Mouse (Mus musculus) hindbrain, embryonic 15.5 days (tissue): ENCODE results near the gene Gipc2. TPM values are rescaled to one million over a fixed set of nuclear protein-coding genes. Genes with fewer than 3 reads are reported as not detected.

ENCODE experiments used
- ATAC-seq: fragments of 200-750 bp; cut with Nextera tagmentation; 2 replicates; pipeline ENCODE4 v1.8.0; 2017; ENCODE audit warnings: low read depth, moderate number of reproducible peaks, moderate TSS enrichment; ENCODE audit not compliant: low FRiP score
- H3K27ac ChIP-seq: fragments of 300-500 bp; sonication (generic); replicated peaks from 2 replicates; pipeline ENCODE4 v1.5.1; 2015; ENCODE audit warnings: mild to moderate bottlenecking, inconsistent platforms
- H3K27me3 ChIP-seq: fragments of 300-500 bp; sonication (generic); 2 replicates; pipeline ENCODE4 v1.6.1; 2015; ENCODE audit warnings: control low read depth, inconsistent platforms
- H3K36me3 ChIP-seq: fragments of 300-500 bp; sonication (generic); 2 replicates; pipeline ENCODE4 v1.6.1; 2015; ENCODE audit warnings: control low read depth, inconsistent platforms
- H3K4me1 ChIP-seq: fragments of 300-500 bp; sonication (generic); replicated peaks from 2 replicates; pipeline ENCODE4 v1.6.1; 2015; ENCODE audit warnings: control low read depth, inconsistent platforms
- H3K4me2 ChIP-seq: fragments of 300-500 bp; sonication (generic); 2 replicates; pipeline ENCODE4 v1.6.1; 2015; ENCODE audit warnings: moderate library complexity, mild to moderate bottlenecking, inconsistent platforms
- H3K4me3 ChIP-seq: fragments of 300-500 bp; sonication (generic); 2 replicates; pipeline ENCODE4 v1.5.1; 2015; ENCODE audit warnings: mild to moderate bottlenecking, inconsistent platforms
- H3K9ac ChIP-seq: fragments of 300-500 bp; sonication (generic); 2 replicates; pipeline ENCODE4 v1.6.1; 2015; ENCODE audit warnings: inconsistent platforms
- H3K9me3 ChIP-seq: fragments of 300-500 bp; sonication (generic); 2 replicates; pipeline ENCODE4 v1.6.1; 2016; ENCODE audit warnings: control low read depth, inconsistent platforms
- WGBS: fragments of 180-500 bp; shearing (Covaris S2); methylation state at CpG from one replicate; pipeline ENCODE4 v1.1.7; 2015; 5-methylcytosine and 5-hydroxymethylcytosine counted together
- polyA plus RNA-seq: library from polyadenylated mRNA; unstranded; fragments of >200 nt; fragmentation: Nextera tagmentation; extraction: Ambion mirVana; gene quantifications from 2 replicates; pipeline ENCODE4 v1.2.1, GENCODE M21; 2015

Gipc2 gene
- polyA plus RNA-seq, result 13.5 and 13.7 TPM in 2 replicates

DNA sequence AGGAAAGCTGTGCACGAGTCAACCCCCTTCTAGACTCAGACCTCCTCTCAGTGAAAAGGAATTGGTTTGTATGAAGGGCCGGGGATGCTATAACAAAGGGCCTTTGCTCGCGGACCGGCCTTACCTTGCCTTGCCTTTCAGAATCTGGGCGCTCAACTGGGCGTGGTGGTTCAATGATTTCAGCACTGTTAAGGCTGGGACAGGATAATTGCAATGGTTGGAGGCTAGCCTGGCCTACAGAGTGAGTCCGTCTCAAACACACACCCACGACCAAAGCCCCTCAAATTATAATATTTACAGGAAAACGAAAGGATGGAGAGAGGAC, at the start of gene Gipc2:
TSS of gene Gipc2 (minus strand) at position 132 of the 325 bp plus-strand sequence.
- Histone ChIP-seq H3K9me3 (no peaks in the 10 kb centered on the region), H3K9ac (peak within 1 kb of the TSS; percentile 57), H3K27me3 (no peaks in the 10 kb centered on the region), H3K4me1 (peaks cover 21% of the 10 kb centered on the region), H3K36me3 (no peaks in the 10 kb centered on the region), H3K4me2 (peak within 1 kb of the TSS; percentile 73), H3K27ac (peak within 1 kb of the TSS; percentile 81), H3K4me3 (peak within 1 kb of the TSS; percentile 57)
- ATAC-seq, result peak; percentile 55; the same call in 1 of the 2 replicates
- WGBS, result 4% methylated on average over 10 of the region's 10 CpGs

DNA sequence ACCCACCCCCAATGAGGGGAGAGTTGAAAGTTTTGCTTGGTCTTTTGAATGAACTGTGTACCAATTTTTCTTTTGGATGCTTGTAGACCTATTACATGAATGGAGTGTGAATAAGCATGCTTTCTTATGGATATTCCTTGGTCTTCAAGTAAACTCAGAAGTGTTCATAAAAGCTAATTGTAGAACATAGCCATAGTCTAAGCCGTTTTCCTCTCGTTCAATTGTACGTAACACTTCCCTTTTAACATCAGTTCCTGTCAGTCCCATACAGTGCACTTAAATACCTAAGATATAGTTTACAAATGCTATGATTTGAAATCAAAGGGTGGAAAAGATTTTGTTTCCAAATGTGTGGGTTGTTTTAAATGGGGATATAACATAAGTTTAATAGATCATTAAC, 47.4 kb upstream of the Gipc2 start:
- H3K9me3 ChIP-seq, result no peaks in the 10 kb centered on the region
- H3K27me3 ChIP-seq, result no peaks in the 10 kb centered on the region
- 44% methylated on average over 3 of the region's 3 CpGs for WGBS
- no peak overlapping the region for H3K9ac ChIP-seq
- H3K4me2 ChIP-seq, result peak overlapping the region; percentile 79
- no peak for ATAC-seq
- peak overlapping the region; percentile 99 for H3K4me3 ChIP-seq
- H3K27ac ChIP-seq, result no peak overlapping the region
- peaks cover 34% of the 10 kb centered on the region for H3K4me1 ChIP-seq
- H3K36me3 ChIP-seq, result peaks cover 30% of the 10 kb centered on the region

DNA sequence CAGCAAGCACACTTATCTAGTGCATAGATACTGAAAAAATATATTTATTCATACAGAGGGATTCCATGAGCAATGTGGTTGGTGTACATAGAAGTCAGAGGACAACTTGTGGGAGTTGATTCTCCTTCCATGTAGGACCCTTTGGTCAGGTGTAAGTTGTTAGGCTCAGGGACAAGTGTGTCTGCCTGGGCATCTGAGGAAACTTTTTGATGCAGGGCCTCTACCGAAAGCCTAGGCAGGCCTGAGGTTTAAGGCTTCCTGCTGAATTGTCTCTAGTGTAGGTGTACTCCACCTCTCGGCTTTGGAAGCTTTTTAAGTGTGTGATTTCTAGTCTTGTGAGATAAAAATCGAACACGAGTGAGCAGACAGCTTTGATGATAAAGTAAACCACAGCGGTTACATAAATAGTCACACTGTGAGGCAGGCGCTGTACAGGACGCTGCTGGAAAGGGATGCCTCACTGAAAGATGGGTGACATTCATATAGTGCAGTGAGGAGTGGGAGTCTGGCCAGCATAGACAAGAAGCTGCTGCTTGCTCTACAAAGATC, 45.8 kb upstream of the Gipc2 start:
- peaks cover 14% of the 10 kb centered on the region for H3K36me3 ChIP-seq
- H3K27ac ChIP-seq, result peak overlapping the region; percentile 100
- 35% methylated on average over 7 of the region's 7 CpGs for WGBS
- no peaks in the 10 kb centered on the region for H3K27me3 ChIP-seq
- H3K4me2 ChIP-seq, result peak overlapping the region; percentile 79
- no peaks in the 10 kb centered on the region for H3K9me3 ChIP-seq
- H3K9ac ChIP-seq, result peak overlapping the region; percentile 100
- peak overlapping the region; percentile 99 for H3K4me3 ChIP-seq
- no peak for ATAC-seq
- H3K4me1 ChIP-seq, result peaks cover 35% of the 10 kb centered on the region

DNA sequence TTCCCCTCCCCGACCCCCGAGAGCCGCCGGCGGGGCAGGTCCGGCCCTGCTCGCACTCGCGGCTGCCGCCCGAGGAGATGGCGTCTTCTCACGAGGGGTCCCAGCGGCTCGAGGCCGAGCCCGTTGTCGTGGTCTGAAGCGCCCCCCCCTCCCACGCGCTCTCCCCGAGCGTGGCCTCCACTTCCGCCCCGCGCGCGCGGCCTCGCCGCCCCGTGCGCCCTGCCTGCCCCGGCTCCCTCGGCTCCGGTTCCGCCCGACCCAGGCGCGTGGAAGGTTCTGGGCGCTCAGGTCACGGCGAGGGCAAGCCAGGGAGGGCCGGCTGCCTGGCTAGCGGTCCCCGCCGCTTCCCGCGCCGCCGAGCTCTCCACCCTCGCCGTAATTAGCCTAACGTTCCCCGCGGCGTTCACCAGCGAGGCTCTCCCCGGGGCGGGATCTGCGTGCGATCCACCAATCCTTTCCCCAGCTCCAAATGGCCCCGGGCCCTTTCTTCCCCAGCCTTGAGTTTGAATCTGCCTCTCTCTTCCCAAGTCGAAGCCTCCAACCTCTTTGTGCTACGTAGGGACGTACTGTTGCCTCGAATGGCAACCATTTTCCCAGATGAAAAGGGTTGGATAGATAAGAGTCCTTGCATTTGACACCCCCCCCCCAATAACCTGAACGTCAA, 44.8 kb upstream of the Gipc2 start:
- ATAC-seq, result peak; percentile 65
- H3K27ac ChIP-seq, result peak overlapping the region; percentile 100
- peak overlapping the region; percentile 99 for H3K4me3 ChIP-seq
- peaks cover 35% of the 10 kb centered on the region for H3K4me1 ChIP-seq
- peak overlapping the region; percentile 79 for H3K4me2 ChIP-seq
- H3K27me3 ChIP-seq, result no peaks in the 10 kb centered on the region
- H3K36me3 ChIP-seq, result peaks cover 5% of the 10 kb centered on the region; the same call in 1 of the 2 replicates
- H3K9ac ChIP-seq, result peak overlapping the region; percentile 100
- under 1% methylated on average over 47 of the region's 68 CpGs for WGBS
- H3K9me3 ChIP-seq, result no peaks in the 10 kb centered on the region

DNA sequence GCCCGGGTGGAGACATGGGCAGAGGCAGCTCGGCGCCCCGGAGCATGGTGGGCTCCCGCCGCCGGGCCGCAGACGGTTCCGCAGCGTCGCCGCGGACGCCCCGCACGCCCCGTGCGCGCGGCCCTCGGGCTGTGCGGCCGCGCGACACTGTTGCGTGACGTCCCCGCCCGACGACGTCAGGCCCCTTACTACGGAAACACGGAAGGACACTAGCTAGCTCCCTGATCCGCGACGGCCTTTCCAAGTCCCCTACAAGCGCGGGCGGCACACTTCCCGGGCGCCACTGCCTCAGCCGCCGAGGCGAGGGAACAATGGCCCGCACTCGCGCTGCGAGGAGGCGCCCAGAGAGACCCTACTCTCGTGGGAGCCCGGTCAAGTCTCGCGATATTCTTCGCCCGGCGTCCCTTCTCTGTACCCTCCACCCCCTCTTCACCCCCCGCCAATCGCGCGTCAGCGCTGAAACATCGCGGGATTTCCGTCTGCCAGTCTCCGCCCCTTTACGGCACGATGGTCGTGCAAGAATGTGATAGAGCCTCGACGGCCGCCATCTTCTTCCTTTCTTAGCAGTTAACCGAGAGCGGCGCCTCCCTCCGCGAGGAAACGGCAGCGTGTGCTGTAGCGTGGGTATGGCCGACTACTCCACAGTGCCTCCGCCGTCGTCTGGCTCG, 44.1 kb upstream of the Gipc2 start, which contains the start of the genes Dnajb4 and Fubp1:
TSS of gene Dnajb4 (minus strand) at position 336 of the 668 bp plus-strand sequence.
TSS of gene Fubp1 (plus strand) at position 456 of the 668 bp plus-strand sequence.
- H3K4me3 ChIP-seq, result peak within 1 kb of the TSS; percentile 99
- H3K36me3 ChIP-seq, result no peaks in the 10 kb centered on the region
- H3K9ac ChIP-seq, result peak within 1 kb of the TSS; percentile 100
- peak within 1 kb of the TSS; percentile 79 for H3K4me2 ChIP-seq
- peak; percentile 97 for ATAC-seq
- WGBS, result under 1% methylated on average over 84 of the region's 85 CpGs
- H3K27ac ChIP-seq, result peak within 1 kb of the TSS; percentile 100
- no peaks in the 10 kb centered on the region for H3K9me3 ChIP-seq
- H3K27me3 ChIP-seq, result no peaks in the 10 kb centered on the region
- H3K4me1 ChIP-seq, result peaks cover 34% of the 10 kb centered on the region

DNA sequence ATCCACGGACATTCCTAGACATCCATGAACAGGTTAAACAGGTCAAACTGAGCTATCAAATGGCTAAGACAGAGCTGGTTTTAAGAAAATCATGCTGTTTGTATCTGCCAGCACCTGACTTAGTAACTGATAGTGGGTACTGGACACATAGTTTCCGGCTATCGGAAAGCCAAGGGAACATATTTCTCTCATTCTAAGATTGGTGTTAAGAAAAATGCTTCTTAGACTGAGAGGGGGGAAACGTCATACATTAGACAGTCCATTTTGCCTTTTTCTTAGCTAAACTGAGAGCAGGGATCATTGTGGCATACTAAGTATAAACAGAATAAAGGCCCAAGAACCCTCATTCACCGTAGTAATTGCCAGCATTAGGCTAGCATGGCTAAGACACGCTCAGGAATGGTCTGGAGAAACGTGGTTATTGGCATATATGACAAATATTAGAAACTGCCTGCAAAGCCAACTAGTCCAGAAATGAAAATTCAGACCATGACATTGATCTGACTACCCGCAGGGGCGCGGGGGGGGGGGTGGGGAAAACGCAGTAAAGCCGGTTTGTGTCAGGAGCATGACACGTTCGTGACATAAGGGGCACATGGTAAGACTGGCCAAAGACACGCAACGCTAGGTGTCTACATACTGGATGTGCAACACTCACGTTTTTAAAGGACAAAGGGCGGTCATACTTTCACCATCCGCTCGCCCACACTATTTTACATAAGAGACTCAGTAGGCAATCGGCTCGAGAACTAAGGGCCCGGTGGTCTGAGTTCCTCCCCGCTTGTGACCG, 43.3 kb upstream of the Gipc2 start:
- no peaks in the 10 kb centered on the region for H3K36me3 ChIP-seq
- no peaks in the 10 kb centered on the region for H3K9me3 ChIP-seq
- 7% methylated on average over 25 of the region's 25 CpGs for WGBS
- ATAC-seq, result peak; percentile 40
- no peaks in the 10 kb centered on the region for H3K27me3 ChIP-seq
- peak overlapping the region; percentile 99 for H3K4me3 ChIP-seq
- peak overlapping the region; percentile 100 for H3K27ac ChIP-seq
- H3K9ac ChIP-seq, result peak overlapping the region; percentile 100
- peaks cover 28% of the 10 kb centered on the region for H3K4me1 ChIP-seq
- H3K4me2 ChIP-seq, result peak overlapping the region; percentile 77

DNA sequence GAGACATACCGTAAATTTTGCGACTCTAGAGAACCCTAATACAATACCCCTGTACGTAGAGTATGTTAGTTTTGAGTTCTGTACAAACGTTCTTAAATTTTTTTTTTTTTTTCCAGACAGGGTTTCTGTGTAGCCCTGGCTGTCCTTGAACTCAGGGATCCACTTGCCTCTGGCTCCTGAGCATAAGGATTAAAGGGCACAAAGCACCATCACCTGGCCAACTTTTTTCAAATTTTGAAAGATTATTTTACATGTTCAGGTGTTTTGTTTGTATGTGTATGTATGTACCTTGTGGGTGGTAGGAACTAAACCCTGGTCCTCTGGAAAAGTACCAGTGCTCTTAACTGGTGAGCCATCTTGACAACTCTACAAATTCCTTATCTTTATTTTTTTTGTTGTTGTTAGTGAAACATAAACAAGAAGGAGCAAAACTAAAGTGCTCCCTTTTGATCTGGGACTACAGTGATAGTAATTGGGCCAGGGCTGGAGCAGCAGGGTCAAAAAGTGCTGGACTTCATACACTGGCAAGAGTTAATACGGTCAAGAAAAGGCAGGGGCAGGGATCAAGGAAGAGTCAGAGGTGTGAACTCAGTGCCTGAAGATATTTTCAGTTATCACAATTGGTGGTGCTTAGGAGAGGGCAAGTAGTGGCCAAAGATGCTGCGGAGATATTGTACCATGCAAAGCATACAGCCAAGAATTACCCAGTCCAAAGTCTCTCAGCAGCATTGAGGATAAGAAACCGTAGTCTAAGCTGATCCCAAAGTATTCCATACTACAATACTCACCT, 42.3 kb upstream of the Gipc2 start:
- Histone ChIP-seq H3K4me1 (peaks cover 26% of the 10 kb centered on the region), H3K27ac (no peak overlapping the region), H3K4me2 (peak overlapping the region; percentile 77), H3K27me3 (no peaks in the 10 kb centered on the region), H3K4me3 (no peak overlapping the region), H3K9me3 (no peaks in the 10 kb centered on the region), H3K36me3 (no peaks in the 10 kb centered on the region), H3K9ac (0 out of 2 replicates have a peak overlapping the region, but pooled peaks have one; percentile 16)
- no peak for ATAC-seq
- WGBS, result 93% methylated on average over 7 of the region's 7 CpGs

DNA sequence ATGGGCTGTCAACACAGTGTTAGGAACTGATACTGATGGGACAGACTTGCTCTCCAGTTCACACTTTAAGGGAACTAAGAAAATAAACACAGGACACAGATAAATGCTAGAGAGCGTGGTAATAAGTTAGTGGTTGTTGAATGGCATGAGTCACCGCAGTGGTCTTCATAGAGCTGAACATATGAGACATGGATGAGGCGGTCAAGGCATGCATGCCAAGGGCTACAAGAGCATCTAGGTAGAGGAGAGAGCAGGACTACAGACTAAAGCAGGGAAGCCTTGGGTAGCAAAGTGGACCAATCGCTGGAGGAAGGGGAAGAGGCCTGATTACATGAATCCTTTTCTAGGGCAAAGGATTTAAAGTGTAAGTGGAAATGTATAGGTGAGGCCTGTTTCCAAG, 41.1 kb upstream of the Gipc2 start:
- Histone ChIP-seq H3K27me3 (no peaks in the 10 kb centered on the region), H3K9me3 (no peaks in the 10 kb centered on the region), H3K4me1 (peaks cover 14% of the 10 kb centered on the region), H3K4me3 (no peak overlapping the region), H3K4me2 (no peak overlapping the region), H3K9ac (no peak overlapping the region), H3K36me3 (no peaks in the 10 kb centered on the region), H3K27ac (no peak overlapping the region)
- 98% methylated on average over 4 of the region's 4 CpGs for WGBS
- ATAC-seq, result no peak

DNA sequence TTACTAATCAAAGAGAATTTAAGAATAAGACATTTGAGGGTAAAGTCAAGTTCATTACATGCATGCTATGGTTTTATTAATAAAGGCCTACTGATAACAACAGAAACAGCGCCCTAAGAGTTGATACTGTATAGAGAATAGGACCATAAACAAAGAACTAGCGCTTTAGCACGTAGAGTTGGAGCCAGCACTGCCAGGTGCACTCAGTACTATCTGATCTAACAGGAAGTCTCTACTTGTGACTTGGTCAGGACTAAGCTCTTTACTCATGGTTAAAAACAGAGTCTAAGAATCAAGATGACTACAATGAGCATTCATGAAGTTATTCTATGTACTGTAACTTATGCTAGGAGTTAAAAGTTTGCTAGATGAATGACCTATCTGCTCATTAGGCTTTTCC, 38.5 kb upstream of the Gipc2 start:
- H3K4me2 ChIP-seq, result no peak overlapping the region
- H3K4me1 ChIP-seq, result peaks cover 8% of the 10 kb centered on the region
- H3K4me3 ChIP-seq, result no peak overlapping the region
- H3K27me3 ChIP-seq, result no peaks in the 10 kb centered on the region
- H3K36me3 ChIP-seq, result no peaks in the 10 kb centered on the region
- H3K9ac ChIP-seq, result no peak overlapping the region
- H3K27ac ChIP-seq, result no peak overlapping the region
- no peak for ATAC-seq
- WGBS, result 86% methylated on average over 3 of the region's 3 CpGs
- H3K9me3 ChIP-seq, result no peaks in the 10 kb centered on the region

DNA sequence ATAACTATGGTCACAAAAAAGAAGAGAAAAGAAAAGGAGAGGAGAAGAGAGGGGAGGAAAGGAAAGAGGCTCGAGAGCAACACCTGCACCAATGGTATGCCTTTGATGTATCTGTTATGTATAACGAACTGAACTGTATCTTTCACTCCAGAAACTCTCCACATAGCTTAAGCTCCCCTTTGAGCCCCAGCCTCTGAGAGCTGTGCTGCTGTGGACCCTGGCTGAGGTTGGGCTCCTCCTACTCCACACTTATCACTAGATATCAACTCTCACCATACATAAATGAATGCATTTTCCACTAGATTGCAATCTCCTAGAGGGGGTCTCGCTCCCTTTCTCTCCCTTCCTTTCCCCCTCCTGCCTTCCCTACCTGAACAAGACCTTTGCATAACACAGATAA, 38.0 kb upstream of the Gipc2 start:
- H3K36me3 ChIP-seq, result no peaks in the 10 kb centered on the region

DNA sequence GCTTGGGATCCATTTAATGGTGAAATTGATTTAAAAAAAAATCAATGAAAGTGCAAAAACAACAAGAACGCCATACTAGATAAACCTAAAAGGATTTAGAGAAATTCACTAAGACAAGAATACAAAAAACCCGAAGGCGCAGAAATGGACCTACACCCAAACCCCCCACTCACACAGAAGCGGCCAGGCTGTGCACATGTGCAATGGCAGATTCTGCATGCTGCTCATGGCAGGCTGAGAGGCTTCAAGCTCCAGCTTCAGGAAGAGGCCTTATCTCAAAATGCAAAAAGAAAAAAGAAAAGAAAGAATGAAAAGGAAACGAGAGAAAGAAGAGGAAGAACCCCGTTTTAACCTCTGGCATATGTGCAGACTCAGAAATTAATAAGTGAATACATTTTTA, 37.4 kb upstream of the Gipc2 start:
- Histone ChIP-seq H3K4me3 (no peak overlapping the region), H3K4me2 (no peak overlapping the region), H3K9me3 (no peaks in the 10 kb centered on the region), H3K9ac (no peak overlapping the region), H3K27ac (no peak overlapping the region), H3K36me3 (no peaks in the 10 kb centered on the region), H3K4me1 (peaks cover under 1% of the 10 kb centered on the region), H3K27me3 (no peaks in the 10 kb centered on the region)
- WGBS, result 86% methylated on average over 6 of the region's 6 CpGs
- ATAC-seq, result no peak

More for the DNA sequence above, 38.0 kb upstream of the Gipc2 start:
- Histone ChIP-seq H3K4me2 (no peak overlapping the region), H3K4me3 (no peak overlapping the region), H3K27ac (no peak overlapping the region), H3K9me3 (no peaks in the 10 kb centered on the region), H3K9ac (no peak overlapping the region), H3K4me1 (peaks cover 5% of the 10 kb centered on the region), H3K27me3 (no peaks in the 10 kb centered on the region)
- no peak for ATAC-seq
- WGBS, result 79% methylated on average over 3 of the region's 3 CpGs
